Mouse (Mus musculus) testis, adult 2 months (tissue): ENCODE data around the gene Ksr1. TPM values are rescaled to one million over a fixed set of nuclear protein-coding genes. Genes with fewer than 3 reads are reported as not detected.

Experiments used
- H3K27ac ChIP-seq: fragments of 200-500 bp; 2 replicates; pipeline ENCODE4 v1.5.1; 2012; ENCODE audit warnings: low read depth, low read length; ENCODE audit not compliant: control insufficient read depth, insufficient read depth
- H3K27me3 ChIP-seq: fragments of 200-500 bp; 2 replicates; pipeline ENCODE4 v1.6.1; 2012; ENCODE audit warnings: mild to moderate bottlenecking, low read length, moderate library complexity; ENCODE audit not compliant: control insufficient read depth, insufficient read depth
- H3K36me3 ChIP-seq: fragments of 200-500 bp; 2 replicates; pipeline ENCODE4 v1.6.1; 2012; ENCODE audit warnings: mild to moderate bottlenecking, low read length; ENCODE audit not compliant: control insufficient read depth, insufficient read depth
- H3K4me1 ChIP-seq: fragments of 200-500 bp; 2 replicates; pipeline ENCODE4 v1.6.1; 2012; ENCODE audit warnings: low read length; ENCODE audit not compliant: control insufficient read depth, insufficient read depth
- H3K4me3 ChIP-seq: fragments of 200-500 bp; 2 replicates; pipeline ENCODE4 v1.5.1; 2012; ENCODE audit warnings: low read depth, mild to moderate bottlenecking, low read length, moderate library complexity, mixed read lengths; ENCODE audit not compliant: control insufficient read depth
- CTCF ChIP-seq: fragments of 200-500 bp; IDR thresholded peaks from 2 replicates; pipeline ENCODE4 v1.5.1; 2012; ENCODE audit warnings: low read depth, mild to moderate bottlenecking, inconsistent platforms, low read length, moderate library complexity; ENCODE audit not compliant: control insufficient read depth, insufficient read depth, insufficient replicate concordance
- POLR2A ChIP-seq: fragments of 200-500 bp; IDR thresholded peaks from 2 replicates; pipeline ENCODE4 v1.6.1; 2012; ENCODE audit warnings: low read depth, mild to moderate bottlenecking, inconsistent platforms, low read length, moderate library complexity; ENCODE audit not compliant: control insufficient read depth
- polyA plus RNA-seq: library from polyadenylated mRNA; depleted of rRNA; stranded (reverse); fragments of >200 nt; gene quantifications from 2 replicates; pipeline ENCODE4 v1.2.3, GENCODE M21; 2012

Gene Ksr1
- polyA plus RNA-seq, 1 experiment = 6.7 TPM

GRCm38 (mm10) chr11:79087731-79088311 lies 58.4 kb downstream of the Ksr1 start:
- Histone ChIP-seq H3K4me1 (no peaks in the 10 kb centered on the region; the same call in 1 of the 2 replicates), H3K27ac (no peak overlapping the region), H3K4me3 (no peak overlapping the region), H3K27me3 (no peaks in the 10 kb centered on the region), H3K36me3 (no peaks in the 10 kb centered on the region)
- TF ChIP-seq POLR2A (no peak), CTCF (no peak)

GRCm38 (mm10) chr11:79086787-79087186 lies 59.4 kb downstream of the Ksr1 start:
- H3K4me3 ChIP-seq = no peak overlapping the region
- H3K27me3 ChIP-seq = no peaks in the 10 kb centered on the region
- TF ChIP-seq POLR2A (no peak), CTCF (no peak)
- no peaks in the 10 kb centered on the region; the same call in 1 of the 2 replicates for H3K4me1 ChIP-seq
- H3K36me3 ChIP-seq = no peaks in the 10 kb centered on the region
- no peak overlapping the region for H3K27ac ChIP-seq

GRCm38 (mm10) chr11:79085059-79085458 lies 61.1 kb downstream of the Ksr1 start:
- H3K4me1 ChIP-seq = no peaks in the 10 kb centered on the region; the same call in 1 of the 2 replicates
- no peak overlapping the region for H3K4me3 ChIP-seq
- H3K36me3 ChIP-seq = no peaks in the 10 kb centered on the region
- TF ChIP-seq POLR2A = no peak
- no peak for TF ChIP-seq CTCF
- no peak overlapping the region for H3K27ac ChIP-seq
- H3K27me3 ChIP-seq = no peaks in the 10 kb centered on the region

- Histone ChIP-seq H3K27me3 (no peaks in the 10 kb centered on the region), H3K27ac (no peak overlapping the region), H3K36me3 (no peaks in the 10 kb centered on the region), H3K4me3 (no peak overlapping the region), H3K4me1 (no peaks in the 10 kb centered on the region)
- TF ChIP-seq POLR2A (no peak), CTCF (no peak)
Measured at GRCm38 (mm10) chr11:79083018-79083441, 63.2 kb downstream of the Ksr1 start.

- H3K4me1 ChIP-seq = no peaks in the 10 kb centered on the region
- TF ChIP-seq CTCF = no peak
- no peak for TF ChIP-seq POLR2A
- H3K27ac ChIP-seq = peak overlapping the region; percentile 16
Measured at GRCm38 (mm10) chr11:79080965-79081891, 65.0 kb downstream of the Ksr1 start.

GRCm38 (mm10) chr11:79080081-79080480 lies 66.1 kb downstream of the Ksr1 start:
- Histone ChIP-seq H3K27ac (no peak overlapping the region), H3K4me1 (peaks cover 2% of the 10 kb centered on the region; the same call in 1 of the 2 replicates), H3K27me3 (no peaks in the 10 kb centered on the region), H3K4me3 (no peak overlapping the region), H3K36me3 (no peaks in the 10 kb centered on the region)
- TF ChIP-seq CTCF = no peak
- TF ChIP-seq POLR2A = no peak

More at GRCm38 (mm10) chr11:79080965-79081891, 65.0 kb downstream of the Ksr1 start:
- H3K27me3 ChIP-seq = no peaks in the 10 kb centered on the region
- no peak overlapping the region for H3K4me3 ChIP-seq
- no peaks in the 10 kb centered on the region for H3K36me3 ChIP-seq

- TF ChIP-seq CTCF (no peak), POLR2A (no peak)
- Histone ChIP-seq H3K27me3 (no peaks in the 10 kb centered on the region), H3K36me3 (no peaks in the 10 kb centered on the region), H3K4me3 (no peak overlapping the region), H3K27ac (no peak overlapping the region), H3K4me1 (peaks cover 2% of the 10 kb centered on the region; the same call in 1 of the 2 replicates)
Measured at GRCm38 (mm10) chr11:79076484-79076883, 69.7 kb downstream of the Ksr1 start.
